18 mouse cellular contexts compared by ENCODE assay signal in the genomic region with DNA sequence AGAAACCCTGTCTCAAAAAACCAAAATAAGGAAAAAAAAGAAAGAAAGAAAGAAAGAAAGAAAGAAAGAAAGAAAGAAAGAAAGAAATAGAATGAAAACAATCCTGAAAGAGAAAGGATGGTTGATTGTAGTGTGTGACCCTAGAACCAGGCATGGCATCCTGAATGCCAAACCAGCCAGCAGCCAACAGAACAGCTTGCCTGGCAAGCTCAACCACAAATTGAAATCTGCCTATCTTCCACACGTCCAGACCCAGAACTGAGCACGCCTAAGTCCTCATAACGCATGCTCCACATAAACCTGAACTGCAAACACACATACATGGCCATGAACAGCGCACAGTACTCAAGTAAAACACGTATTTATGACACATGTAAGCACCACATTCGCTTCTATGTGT.
"Had no signal": no experiment of that assay in that cellular context is flagged by ENCODE, and none has a peak within 500 bp of the region (broad histone marks: within the 10 kb centered on the region; RNA-seq: fewer than 3 reads in every experiment).

No protein-coding gene starts in this region.

- H3K27me3 ChIP-seq: midbrain, embryonic 13.5 days; neural tube, embryonic 13.5 days had no signal

- ATAC-seq: liver, postnatal 0 days; midbrain, embryonic 13.5 days; midbrain, embryonic 16.5 days had no signal

- DNase-seq: kidney, postnatal 14 days; kidney, postnatal 4 days; liver, postnatal 0 days; lung, postnatal 10 days; lung, postnatal 36 days; thymus, adult 18-20 months; thymus, postnatal 36 days had no signal

- H3K9ac ChIP-seq: limb, embryonic 12.5 days; limb, embryonic 15.5 days; liver, embryonic 14.5 days; liver, postnatal 0 days; lung, embryonic 15.5 days; midbrain, embryonic 13.5 days; neural tube, embryonic 13.5 days had no signal

- H3K4me3 ChIP-seq: limb, embryonic 12.5 days; limb, embryonic 15.5 days; lung, embryonic 15.5 days; megakaryocyte, embryonic 14.5 days; midbrain, embryonic 10.5 days; midbrain, embryonic 13.5 days; myocyte; neural tube, embryonic 13.5 days had no signal

- H3K9me3 ChIP-seq: limb, embryonic 15.5 days; lung, embryonic 15.5 days; midbrain, embryonic 10.5 days; midbrain, embryonic 13.5 days; neural tube, embryonic 13.5 days had no signal

- H3K4me1 ChIP-seq: limb, embryonic 12.5 days; limb, embryonic 15.5 days; lung, embryonic 15.5 days; megakaryocyte, embryonic 14.5 days; midbrain, embryonic 10.5 days; midbrain, embryonic 13.5 days; neural tube, embryonic 13.5 days had no signal

- H3K27ac ChIP-seq: limb, embryonic 12.5 days; limb, embryonic 15.5 days; liver, embryonic 14.5 days; lung, embryonic 15.5 days; midbrain, embryonic 10.5 days; midbrain, embryonic 13.5 days; neural tube, embryonic 13.5 days had no signal

- H3K4me2 ChIP-seq: limb, embryonic 12.5 days; limb, embryonic 15.5 days; liver, embryonic 11.5 days; lung, embryonic 15.5 days; midbrain, embryonic 13.5 days; neural tube, embryonic 13.5 days had no signal

- H3K36me3 ChIP-seq: limb, embryonic 12.5 days; limb, embryonic 15.5 days; lung, embryonic 15.5 days; midbrain, embryonic 10.5 days; midbrain, embryonic 13.5 days; neural tube, embryonic 13.5 days had no signal
